Mouse (Mus musculus) duodenum, adult 2 months (tissue): ENCODE data around the gene Gm10037. TPM values are rescaled to one million over a fixed set of nuclear protein-coding genes. Genes with fewer than 3 reads are reported as not detected.

Experiments
- polyA plus RNA-seq: library from polyadenylated mRNA; depleted of rRNA; stranded (reverse); fragments of >200 nt; gene quantifications from 2 replicates; pipeline ENCODE4 v1.2.3, GENCODE M21; 2012; ENCODE audit warnings: low replicate concordance; rRNA removed

Gm10037 gene
- not detected in 2 replicates for polyA plus RNA-seq

GRCm38 (mm10) chr13:67830911-67831336 lies at the start of gene Gm10037:
TSS of gene Gm10037 (plus strand) at chr13:67831106.

GRCm38 (mm10) chr13:67813710-67814660 lies 16.9 kb upstream of the Gm10037 start, which contains the start of gene Zfp273:
TSS of gene Zfp273 (plus strand) at chr13:67813740.

GRCm38 (mm10) chr13:67863026-67863425 lies 32.1 kb downstream of the Gm10037 start, which contains the start of gene BC048507:
TSS of gene BC048507 (plus strand) at chr13:67863326.

Other genes starting within 250 kb of the Gm10037 start
- 0.04 TPM in 1 of 2 replicates, not detected in the other for gene Zfp729b, start 221.4 kb upstream of the Gm10037 start, polyA plus RNA-seq
- gene Gm49345, start 193.3 kb upstream of the Gm10037 start, polyA plus RNA-seq: not detected in 2 replicates
- gene Zfp729a, start 193.3 kb upstream of the Gm10037 start, polyA plus RNA-seq: 0.09 and 0.11 TPM in 2 replicates
- 1.0 and 1.1 TPM in 2 replicates for gene Zfp738, start 144.0 kb upstream of the Gm10037 start, polyA plus RNA-seq
- gene Zfp65, start 101.9 kb upstream of the Gm10037 start, polyA plus RNA-seq: 0.09 and 0.19 TPM in 2 replicates
- not detected in 2 replicates for gene Zfp85, start 75.9 kb upstream of the Gm10037 start, polyA plus RNA-seq
- gene Zfp493, start 51.4 kb upstream of the Gm10037 start, polyA plus RNA-seq: 0.07 and 0.12 TPM in 2 replicates
- not detected in 2 replicates for gene Zfp273, start 17.4 kb upstream of the Gm10037 start, polyA plus RNA-seq
- gene BC048507, start 32.2 kb downstream of the Gm10037 start, polyA plus RNA-seq: not detected in 2 replicates